Mouse (Mus musculus): ENCODE results near the gene Bivm.

Gene Bivm

GRCm38 (mm10) chr1:44173903-44174302 lies 55.1 kb downstream of the Bivm start:
- in situ Hi-C loops (cut with MboI), result no loop called here

GRCm38 (mm10) chr1:44178086-44178485 lies 59.3 kb downstream of the Bivm start:
- in situ Hi-C loops (cut with MboI), result no loop called here

GRCm38 (mm10) chr1:44186396-44186795 lies 67.6 kb downstream of the Bivm start:
- in situ Hi-C loops (cut with MboI), result no loop called here
